Mouse (Mus musculus): ENCODE measurements around the gene Rpap1. TPM values are rescaled to one million over a fixed set of nuclear protein-coding genes. Genes with fewer than 3 reads are reported as not detected.

The Rpap1 gene
- total RNA-seq, 2 experiments from 2014 or later = 13.2 to 13.3 TPM

GRCm38 (mm10) chr2:119799961-119800550, 12.7 kb upstream of the Rpap1 start:
- intact Hi-C loops (cut with DNase I) = loop anchor here (5.0 kb wide), 2 partner anchors 72 to 97 kb away; partner anchors contain the start of gene Mga
- no peak for DNase-seq

- peak; percentile 61 to 73 for DNase-seq
- intact Hi-C loops (cut with DNase I) = loop anchor here (5.0 kb wide), 2 partner anchors 73 to 98 kb away; partner anchors contain the start of gene Mga
These were observed 12.0 kb upstream of the Rpap1 start for GRCm38 (mm10) chr2:119799181-119799960.

- intact Hi-C loops (cut with DNase I) = loop anchor here (5.0 kb wide), 2 partner anchors 74 to 99 kb away; partner anchors contain the start of gene Mga
- peak; percentile 77 to 83 for DNase-seq
These were observed 11.1 kb upstream of the Rpap1 start for GRCm38 (mm10) chr2:119798246-119798927.

- DNase-seq = no peak
- intact Hi-C loops (cut with DNase I) = loop anchor here (5.0 kb wide), 2 partner anchors 75 to 100 kb away; partner anchors contain the start of gene Mga
These were observed 10.0 kb upstream of the Rpap1 start, which contains the start of gene Tyro3 for GRCm38 (mm10) chr2:119797279-119797783. Gene Tyro3 (plus strand): TSS chr2:119797733.

- DNase-seq = no peak
- intact Hi-C loops (cut with DNase I) = no loop called here
These were observed 2.7 kb upstream of the Rpap1 start for GRCm38 (mm10) chr2:119789996-119790395.

- intact Hi-C loops (cut with DNase I) = no loop called here
- DNase-seq = no peak
These were observed 20.1 kb downstream of the Rpap1 start for GRCm38 (mm10) chr2:119767246-119767645.

- intact Hi-C loops (cut with DNase I) = no loop called here
- DNase-seq = no peak
These were observed 23.4 kb downstream of the Rpap1 start for GRCm38 (mm10) chr2:119763924-119764323.

GRCm38 (mm10) chr2:119762276-119762675, 25.1 kb downstream of the Rpap1 start:
- no peak for DNase-seq
- intact Hi-C loops (cut with DNase I) = no loop called here

GRCm38 (mm10) chr2:119760251-119760650, 27.1 kb downstream of the Rpap1 start, which contains the start of gene Ltk:
Gene Ltk (minus strand): TSS chr2:119760431.
- intact Hi-C loops (cut with DNase I) = no loop called here
- DNase-seq = no peak

GRCm38 (mm10) chr2:119758844-119759835, 28.2 kb downstream of the Rpap1 start:
- intact Hi-C loops (cut with DNase I) = no loop called here

GRCm38 (mm10) chr2:119758101-119758843, 29.1 kb downstream of the Rpap1 start:
- intact Hi-C loops (cut with DNase I) = no loop called here
- peak; percentile 29 to 34 for DNase-seq

More at GRCm38 (mm10) chr2:119758844-119759835, 28.2 kb downstream of the Rpap1 start:
- DNase-seq = no peak

GRCm38 (mm10) chr2:119757601-119758100, 29.7 kb downstream of the Rpap1 start:
- DNase-seq = peak in 1 of 2 experiments; percentile 12
- intact Hi-C loops (cut with DNase I) = no loop called here

- intact Hi-C loops (cut with DNase I) = no loop called here
- no peak for DNase-seq
These were observed 38.1 kb downstream of the Rpap1 start for GRCm38 (mm10) chr2:119749260-119749659.

- DNase-seq = no peak
- intact Hi-C loops (cut with DNase I) = no loop called here
These were observed 39.8 kb downstream of the Rpap1 start for GRCm38 (mm10) chr2:119747554-119747953.

GRCm38 (mm10) chr2:119745281-119745680, 42.1 kb downstream of the Rpap1 start:
- intact Hi-C loops (cut with DNase I) = no loop called here
- DNase-seq = peak in 1 of 2 experiments; percentile 33

GRCm38 (mm10) chr2:119744163-119745111, 42.9 kb downstream of the Rpap1 start:
- peak; percentile 16 to 32 for DNase-seq
- intact Hi-C loops (cut with DNase I) = loop anchor here (5.0 kb wide), 1 partner anchor 67 kb away; the partner anchor contains the start of gene Rtf1

GRCm38 (mm10) chr2:119743808-119744162, 43.6 kb downstream of the Rpap1 start:
- intact Hi-C loops (cut with DNase I) = loop anchor here (5.0 kb wide), 1 partner anchor 66 kb away; the partner anchor contains the start of gene Rtf1
- DNase-seq = no peak
